Mouse (Mus musculus) neural tube, embryonic 14.5 days (tissue): Measurements from ENCODE around the gene Tinf2. TPM values are rescaled to one million over a fixed set of nuclear protein-coding genes. Genes with fewer than 3 reads are reported as not detected.

Experiments used
- ATAC-seq: fragments of 200-750 bp; cut with Nextera tagmentation; 2 replicates; pipeline ENCODE4 v1.8.0; 2017; ENCODE audit warnings: low read depth, mild to moderate bottlenecking, moderate TSS enrichment, moderate library complexity
- H3K27ac ChIP-seq: fragments of 300-500 bp; sonication (generic); 2 replicates; pipeline ENCODE4 v1.5.1; 2014; ENCODE audit warnings: low read depth, mild to moderate bottlenecking, control low read depth, low read length, moderate library complexity, mixed read lengths
- H3K27me3 ChIP-seq: fragments of 300-500 bp; sonication (generic); 2 replicates; pipeline ENCODE4 v1.6.1; 2014; ENCODE audit warnings: low read length; ENCODE audit not compliant: control insufficient read depth, insufficient read depth
- H3K36me3 ChIP-seq: fragments of 300-500 bp; sonication (generic); 2 replicates; pipeline ENCODE4 v1.6.1; 2014; ENCODE audit warnings: low read length, mixed read lengths; ENCODE audit not compliant: control insufficient read depth, insufficient read depth
- H3K4me1 ChIP-seq: fragments of 300-500 bp; sonication (generic); 2 replicates; pipeline ENCODE4 v1.6.1; 2014; ENCODE audit warnings: low read length; ENCODE audit not compliant: control insufficient read depth, insufficient read depth
- H3K4me2 ChIP-seq: fragments of 300-500 bp; sonication (generic); 2 replicates; pipeline ENCODE4 v1.6.1; 2014; ENCODE audit warnings: mild to moderate bottlenecking, low read depth, low read length, control low read depth
- H3K4me3 ChIP-seq: fragments of 300-500 bp; sonication (generic); 2 replicates; pipeline ENCODE4 v1.5.1; 2014; ENCODE audit warnings: low read depth, low read length, control low read depth, mixed read lengths
- H3K9ac ChIP-seq: fragments of 300-500 bp; sonication (generic); replicated peaks from 2 replicates; pipeline ENCODE4 v1.6.1; 2014; ENCODE audit warnings: low read depth, mild to moderate bottlenecking, control low read depth, low read length, mixed read lengths
- H3K9me3 ChIP-seq: fragments of 300-500 bp; sonication (generic); 2 replicates; pipeline ENCODE4 v1.6.1; 2016; ENCODE audit warnings: low read length; ENCODE audit not compliant: control insufficient read depth
- WGBS: fragments of 180-500 bp; shearing (Covaris S2); extraction: QIAGEN DNeasy Blood & Tissue Kit; methylation state at CpG from one replicate; pipeline ENCODE4 v1.1.7; 2014; 5-methylcytosine and 5-hydroxymethylcytosine counted together
- polyA plus RNA-seq: library from polyadenylated mRNA; unstranded; fragments of >200 nt; fragmentation: Nextera tagmentation; extraction: Ambion mirVana; gene quantifications from 2 replicates; pipeline ENCODE4 v1.2.1, GENCODE M21; 2014

Gene Tinf2
- polyA plus RNA-seq, 1 experiment from 2014 or later = 28.6 TPM

DNA sequence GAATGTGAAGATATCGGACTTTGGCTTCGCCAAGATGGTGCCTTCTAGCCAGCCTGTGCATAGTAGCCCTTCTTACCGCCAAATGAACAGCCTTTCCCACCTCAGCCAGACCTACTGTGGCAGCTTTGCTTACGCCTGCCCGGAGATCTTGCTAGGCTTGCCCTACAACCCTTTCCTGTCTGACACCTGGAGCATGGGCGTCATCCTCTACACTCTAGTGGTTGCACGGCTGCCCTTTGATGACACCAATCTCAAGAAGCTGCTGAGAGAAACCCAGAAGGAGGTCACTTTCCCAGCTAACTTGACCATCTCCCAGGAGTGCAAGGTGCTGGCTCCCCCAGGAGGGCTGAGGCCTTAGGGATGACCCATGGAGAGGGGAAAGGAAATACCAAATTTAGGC lies 30.1 kb downstream of the Tinf2 start:
- 88% methylated on average over 7 of the region's 7 CpGs for WGBS
- Histone ChIP-seq H3K4me2 (no peak overlapping the region), H3K9me3 (no peaks in the 10 kb centered on the region), H3K9ac (no peak overlapping the region), H3K36me3 (no peaks in the 10 kb centered on the region), H3K27ac (no peak overlapping the region), H3K4me3 (no peak overlapping the region), H3K4me1 (no peaks in the 10 kb centered on the region), H3K27me3 (no peaks in the 10 kb centered on the region)
- ATAC-seq = no peak

DNA sequence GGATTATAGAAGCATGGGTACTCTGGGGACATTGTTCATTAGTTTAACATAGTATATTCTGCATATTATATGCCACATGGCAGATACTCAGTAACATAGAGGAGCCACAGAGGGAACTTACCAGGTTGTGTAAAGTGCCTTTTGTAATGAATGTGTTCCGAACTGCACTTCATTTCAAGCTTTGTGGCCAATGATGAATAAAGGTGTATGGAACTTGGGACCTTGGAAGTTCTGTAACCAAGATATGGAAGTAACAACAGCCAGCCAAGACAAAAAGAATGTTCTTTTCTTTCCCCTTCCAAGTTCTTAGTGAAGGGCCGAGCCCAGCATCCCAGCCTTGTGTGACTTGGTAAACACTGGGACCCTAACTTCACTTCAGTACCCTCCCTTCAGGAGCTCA lies 31.7 kb downstream of the Tinf2 start, which contains the start of gene Tssk4:
TSS of gene Tssk4 (plus strand) at position 301 of the 400 bp plus-strand sequence.
- Histone ChIP-seq H3K9me3 (no peaks in the 10 kb centered on the region), H3K4me3 (no peak within 1 kb of the TSS), H3K27ac (no peak within 1 kb of the TSS), H3K36me3 (no peaks in the 10 kb centered on the region), H3K27me3 (no peaks in the 10 kb centered on the region), H3K9ac (no peak within 1 kb of the TSS), H3K4me1 (peaks cover 1% of the 10 kb centered on the region; the same call in 1 of the 2 replicates), H3K4me2 (no peak within 1 kb of the TSS)
- no peak for ATAC-seq
- 91% methylated on average over 2 of the region's 2 CpGs for whole genome bisulfite sequencing

DNA sequence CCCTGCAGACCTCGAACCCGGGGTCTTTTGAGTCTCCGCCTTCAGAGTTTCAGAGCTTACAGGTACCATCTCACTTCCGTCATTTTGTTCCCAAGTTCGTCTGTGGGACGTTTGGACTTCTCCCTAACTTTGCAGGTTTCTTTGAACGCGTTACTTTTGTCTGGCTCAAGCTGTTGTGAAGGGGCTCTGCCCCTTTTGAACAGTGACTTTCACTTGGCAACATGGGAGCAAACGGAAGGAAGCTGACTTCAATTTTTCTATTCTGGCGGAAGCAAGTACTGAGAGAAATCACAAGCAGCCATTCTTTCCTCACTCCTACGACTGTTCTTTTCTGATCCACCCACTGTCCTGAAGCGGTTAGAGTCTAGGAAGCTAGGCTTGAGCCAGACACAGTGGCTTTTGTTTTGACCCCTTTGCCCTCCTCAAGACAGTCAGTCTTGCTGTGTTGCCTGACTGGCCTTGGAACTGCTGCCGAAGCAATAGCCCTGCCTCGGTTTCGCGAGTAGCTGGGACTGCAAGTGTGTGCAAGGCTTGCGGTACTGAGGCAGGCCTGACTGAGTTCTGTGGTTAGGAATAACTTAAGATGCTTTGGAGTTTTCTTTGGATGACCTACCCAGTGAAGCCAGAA lies 37.2 kb downstream of the Tinf2 start:
- Histone ChIP-seq H3K27me3 (no peaks in the 10 kb centered on the region), H3K4me3 (peak overlapping the region; percentile 95), H3K4me2 (peak overlapping the region; percentile 81), H3K36me3 (peaks cover 10% of the 10 kb centered on the region; the same call in 1 of the 2 replicates), H3K27ac (no peak overlapping the region), H3K9ac (peak overlapping the region; percentile 92; the same call in 1 of the 2 replicates), H3K4me1 (peaks cover 14% of the 10 kb centered on the region; the same call in 1 of the 2 replicates), H3K9me3 (no peaks in the 10 kb centered on the region)
- no peak for ATAC-seq
- 30% methylated on average over 17 of the region's 17 CpGs for WGBS

DNA sequence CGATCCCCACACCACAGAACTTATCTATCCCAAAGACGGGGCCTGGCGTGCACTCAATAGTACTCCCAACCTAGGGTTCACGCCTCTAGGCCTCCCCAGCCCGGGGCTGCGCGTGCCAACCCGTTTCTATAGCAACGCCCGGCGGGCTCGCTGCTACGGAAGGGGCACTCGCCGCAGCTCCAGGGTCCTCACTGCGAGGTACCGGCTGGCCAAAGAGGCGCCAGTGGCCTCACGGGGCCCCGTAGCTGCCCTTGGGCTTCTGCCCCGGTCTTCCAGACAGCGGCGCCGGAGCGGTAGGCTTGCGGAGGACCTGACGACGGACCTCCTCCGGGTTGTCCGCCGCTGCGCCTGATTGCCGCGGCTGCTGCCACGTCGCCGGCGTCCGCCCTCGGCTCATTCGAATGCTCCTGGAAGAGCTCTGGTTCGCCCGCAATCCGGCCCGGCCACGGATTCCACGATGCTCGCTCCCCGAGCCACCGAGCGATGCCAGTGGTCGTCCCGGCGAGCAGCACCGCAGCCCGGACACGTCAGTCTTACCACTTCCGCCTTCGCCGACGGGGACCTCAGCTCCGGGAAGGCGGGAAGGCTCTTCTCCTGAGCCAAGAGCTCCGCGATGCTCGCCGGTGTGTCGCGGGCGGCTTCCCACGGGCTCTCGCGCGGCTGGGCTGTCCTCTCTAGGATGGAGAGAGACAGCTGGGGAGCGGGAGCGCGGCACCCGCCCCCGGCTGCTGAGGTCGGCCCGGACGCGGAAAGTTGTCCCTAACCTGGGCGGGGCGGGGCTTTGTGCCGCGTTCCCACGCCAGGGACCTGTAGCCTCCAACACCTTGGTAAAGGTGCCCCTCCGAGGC lies 38.3 kb downstream of the Tinf2 start, which contains the start of gene Tm9sf1:
TSS of gene Tm9sf1 (minus strand) at position 747 of the 848 bp plus-strand sequence.
- peaks cover 14% of the 10 kb centered on the region; the same call in 1 of the 2 replicates for H3K4me1 ChIP-seq
- under 1% methylated on average over 86 of the region's 89 CpGs for WGBS
- peaks cover 15% of the 10 kb centered on the region; the same call in 1 of the 2 replicates for H3K36me3 ChIP-seq
- H3K4me3 ChIP-seq = peak within 1 kb of the TSS; percentile 95
- peak within 1 kb of the TSS; percentile 81 for H3K4me2 ChIP-seq
- ATAC-seq = peak; percentile 88
- H3K9ac ChIP-seq = peak within 1 kb of the TSS; percentile 92
- no peaks in the 10 kb centered on the region for H3K27me3 ChIP-seq
- no peaks in the 10 kb centered on the region for H3K9me3 ChIP-seq
- H3K27ac ChIP-seq = peak within 1 kb of the TSS; percentile 98

DNA sequence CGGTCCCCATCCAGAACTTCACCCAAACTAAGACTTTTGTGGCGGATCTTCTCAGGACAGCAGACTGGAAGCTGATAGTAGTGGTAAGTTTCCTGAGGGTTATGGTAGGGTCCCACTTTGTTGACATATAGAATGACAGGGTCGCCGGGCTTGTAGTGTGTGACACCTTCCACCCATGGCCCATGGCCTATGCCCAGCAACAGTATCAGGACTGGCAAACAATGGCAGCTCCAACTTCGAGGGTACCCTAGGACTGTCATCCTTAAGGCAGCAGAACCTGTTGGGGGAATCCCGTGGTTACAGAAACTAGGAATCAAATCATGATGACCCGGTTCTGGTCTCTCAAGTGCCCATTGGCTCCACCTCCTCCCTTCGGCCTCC lies 39.0 kb downstream of the Tinf2 start:
- WGBS = 20% methylated on average over 8 of the region's 8 CpGs
- Histone ChIP-seq H3K4me3 (peak overlapping the region; percentile 95), H3K4me1 (peaks cover 14% of the 10 kb centered on the region; the same call in 1 of the 2 replicates), H3K9ac (peak overlapping the region; percentile 92), H3K27ac (peak overlapping the region; percentile 98; the same call in 1 of the 2 replicates), H3K4me2 (peak overlapping the region; percentile 81), H3K9me3 (no peaks in the 10 kb centered on the region), H3K27me3 (no peaks in the 10 kb centered on the region), H3K36me3 (peaks cover 17% of the 10 kb centered on the region; the same call in 1 of the 2 replicates)
- peak; percentile 54 for ATAC-seq

DNA sequence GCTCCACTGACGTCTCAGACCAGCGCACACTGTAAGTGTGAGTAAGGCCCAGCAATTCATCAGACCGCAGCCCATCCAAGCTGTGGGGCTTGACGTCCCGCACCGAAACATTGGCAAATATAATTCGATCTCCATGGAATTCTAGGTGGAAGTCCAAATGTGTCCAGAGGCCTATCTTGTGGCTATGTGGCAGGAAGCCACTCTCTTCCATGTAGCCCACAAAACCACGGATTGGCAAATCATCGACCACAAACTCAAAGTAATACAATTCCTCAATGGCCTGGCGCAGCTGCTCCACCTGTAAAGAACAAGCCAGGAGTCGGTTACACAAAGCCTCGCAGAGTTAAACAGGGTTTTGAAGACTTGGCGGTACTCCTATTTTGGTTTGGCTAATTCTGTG lies 40.3 kb downstream of the Tinf2 start:
- Histone ChIP-seq H3K36me3 (peaks cover 20% of the 10 kb centered on the region; the same call in 1 of the 2 replicates), H3K9ac (no peak overlapping the region), H3K9me3 (no peaks in the 10 kb centered on the region), H3K4me3 (no peak overlapping the region), H3K4me1 (peaks cover 14% of the 10 kb centered on the region; the same call in 1 of the 2 replicates), H3K27ac (no peak overlapping the region), H3K4me2 (no peak overlapping the region), H3K27me3 (no peaks in the 10 kb centered on the region)
- 95% methylated on average over 13 of the region's 13 CpGs for WGBS
- ATAC-seq = no peak

DNA sequence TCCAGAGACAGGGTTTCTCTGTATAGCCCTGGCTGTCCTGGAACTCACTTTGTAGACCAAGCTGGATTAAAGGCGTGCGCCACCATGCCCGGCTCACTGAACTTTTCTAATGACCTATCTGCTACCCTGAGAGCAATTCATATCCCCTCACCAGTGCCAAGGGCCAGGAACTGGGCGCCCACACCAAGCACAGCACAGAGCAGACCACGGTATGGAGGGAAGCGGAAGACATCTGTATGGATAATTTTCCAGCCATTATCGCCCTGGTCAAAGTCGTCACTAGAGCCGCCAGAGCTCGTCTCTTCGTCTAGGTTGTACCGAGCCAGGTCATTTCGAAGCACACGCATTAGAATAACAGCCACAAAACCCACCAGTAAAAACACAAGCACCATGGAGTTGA lies 40.8 kb downstream of the Tinf2 start:
- ATAC-seq = no peak
- no peaks in the 10 kb centered on the region for H3K9me3 ChIP-seq
- no peak overlapping the region for H3K9ac ChIP-seq
- H3K4me1 ChIP-seq = peaks cover 14% of the 10 kb centered on the region; the same call in 1 of the 2 replicates
- no peak overlapping the region for H3K4me3 ChIP-seq
- H3K27me3 ChIP-seq = no peaks in the 10 kb centered on the region
- WGBS = 97% methylated on average over 14 of the region's 14 CpGs
- peaks cover 23% of the 10 kb centered on the region; the same call in 1 of the 2 replicates for H3K36me3 ChIP-seq
- H3K4me2 ChIP-seq = no peak overlapping the region
- H3K27ac ChIP-seq = no peak overlapping the region

DNA sequence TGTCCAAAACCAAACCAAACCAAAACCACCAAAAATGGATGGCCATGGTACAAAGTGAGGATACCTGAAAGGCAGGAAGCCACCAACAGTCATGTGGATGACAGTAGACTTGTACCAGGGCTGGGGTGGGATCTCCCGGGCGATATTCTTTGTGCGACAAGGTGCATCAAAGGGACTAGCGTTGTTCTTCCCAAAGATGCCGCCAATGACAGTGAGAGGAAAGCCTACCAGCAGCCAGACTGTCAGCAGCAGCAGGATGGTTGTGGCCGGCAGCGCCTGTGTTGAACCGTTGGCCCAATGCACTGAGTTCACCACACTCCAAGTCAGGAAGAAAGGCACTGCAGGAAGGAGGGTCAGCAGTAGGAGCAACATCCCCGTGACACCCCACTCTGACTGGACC lies 43.8 kb downstream of the Tinf2 start, which contains the start of gene Gm49378:
TSS of gene Gm49378 (minus strand) at position 101 of the 400 bp plus-strand sequence.
- Histone ChIP-seq H3K9me3 (no peaks in the 10 kb centered on the region), H3K4me2 (no peak within 1 kb of the TSS), H3K27me3 (no peaks in the 10 kb centered on the region), H3K4me3 (no peak within 1 kb of the TSS), H3K9ac (no peak within 1 kb of the TSS), H3K27ac (no peak within 1 kb of the TSS), H3K4me1 (peaks cover 13% of the 10 kb centered on the region; the same call in 1 of the 2 replicates), H3K36me3 (peaks cover 32% of the 10 kb centered on the region)
- ATAC-seq = no peak
- 93% methylated on average over 9 of the region's 9 CpGs for WGBS
